Mouse (Mus musculus) bone marrow macrophage, adult 2 months (primary cell): ENCODE results near the gene Gpr61.

Experiments
- CTCF ChIP-seq: IDR thresholded peaks from 2 replicates; pipeline ENCODE4 v1.5.1; 2012; ENCODE audit warnings: low read depth, mild to moderate bottlenecking, low read length, moderate library complexity
- POLR2A ChIP-seq: IDR thresholded peaks from 2 replicates; pipeline ENCODE4 v1.6.1; 2012; ENCODE audit warnings: mild to moderate bottlenecking, low read depth, low read length, borderline replicate concordance

DNA sequence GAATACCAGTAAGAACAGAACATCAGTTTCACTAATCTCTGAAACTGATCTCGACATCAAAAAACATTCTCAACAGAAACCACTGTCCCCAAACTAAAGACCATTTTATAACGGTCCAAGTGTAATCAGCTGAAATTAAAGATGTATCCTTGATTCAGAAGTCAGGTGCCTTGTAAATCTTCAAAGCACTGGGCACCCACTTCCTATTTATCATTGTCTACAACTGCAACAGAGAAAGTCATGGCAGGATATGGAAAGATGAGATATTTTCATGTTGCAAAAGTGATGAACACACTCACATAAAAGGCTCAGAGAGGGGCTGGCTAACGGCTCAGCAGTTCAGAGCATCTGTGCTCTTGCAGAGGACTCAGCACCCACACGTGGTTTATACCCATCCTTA is 13.9 kb downstream of the Gpr61 start:
- TF ChIP-seq CTCF = no peak
- TF ChIP-seq POLR2A = no peak
